ENCODE assay signal across 8 mouse cellular contexts in genomic region chr11:77489591-77490235, GRCm38 (mm10). TPM values are rescaled to one million over a fixed set of nuclear protein-coding genes. Genes with fewer than 3 reads are reported as not detected.
DNase-seq lines count a peak whose midpoint lies in the region; ATAC-seq lines count a peak whose summit lies in the region.

TSS of gene Ankrd13b (minus strand) at chr11:77489678.

- H3K9ac ChIP-seq in kidney, embryonic 16.5 days (replicated peaks; ENCODE audit: low read length): peak within 1 kb of the TSS; percentile 86
- H3K9ac ChIP-seq in liver, embryonic 12.5 days: peak within 1 kb of the TSS; percentile 80

- under 1% methylated on average over 42 of the region's 87 CpGs for WGBS in kidney, embryonic 16.5 days
- WGBS in liver, embryonic 12.5 days (ENCODE audit: insufficient replicate concordance): under 1% methylated on average over 55 of the region's 87 CpGs

- H3K36me3 ChIP-seq in kidney, embryonic 16.5 days (ENCODE audit: insufficient read depth, low read length): no peaks in the 10 kb centered on the region
- no peaks in the 10 kb centered on the region for H3K36me3 ChIP-seq in liver, embryonic 12.5 days

- H3K4me2 ChIP-seq in kidney, embryonic 16.5 days (replicated peaks; ENCODE audit: low read depth, low read length): peak within 1 kb of the TSS; percentile 97
- H3K4me2 ChIP-seq in liver, embryonic 12.5 days: peak within 1 kb of the TSS; percentile 99

- ATAC-seq in kidney, embryonic 16.5 days (ENCODE audit: low FRiP score, low TSS enrichment): peak; percentile 60
- ATAC-seq in liver, embryonic 12.5 days: no peak

- peak within 1 kb of the TSS; percentile 91 for H3K4me3 ChIP-seq in kidney, embryonic 16.5 days (ENCODE audit: low read length)
- peak within 1 kb of the TSS; percentile 76 for H3K4me3 ChIP-seq in liver, embryonic 12.5 days

- H3K4me1 ChIP-seq in kidney, embryonic 16.5 days (ENCODE audit: insufficient read depth, low read length): peaks cover 63% of the 10 kb centered on the region
- H3K4me1 ChIP-seq in liver, embryonic 12.5 days: peaks cover 60% of the 10 kb centered on the region

- peak within 1 kb of the TSS; percentile 21; the same call in 1 of the 2 replicates for H3K27ac ChIP-seq in kidney, embryonic 16.5 days (ENCODE audit: low read length)
- no peak within 1 kb of the TSS for H3K27ac ChIP-seq in liver, embryonic 12.5 days

- DNase-seq in 3T3-L1 (ENCODE audit: low read depth, low spot score) (peak; percentile 73), ZHBTc4 (ENCODE audit: low read depth, low spot score) (peak; percentile 78)
- peak; percentile 85 for DNase-seq in embryo, embryonic 9.5 days (ENCODE audit: extremely low spot score)
- peak; percentile 63 to 71 for DNase-seq in heart, adult 9 months (ENCODE audit: low spot score in 2 of 2)
- DNase-seq in neural tube, embryonic 10.5 days (ENCODE audit: extremely low spot score, low spot score): peak; percentile 83
- DNase-seq in thymus, postnatal 10 days (ENCODE audit: low spot score in 2 of 2): peak; percentile 47 to 55

- H3K9me3 ChIP-seq in kidney, embryonic 16.5 days (ENCODE audit: low read length): no peaks in the 10 kb centered on the region
- H3K9me3 ChIP-seq in liver, embryonic 12.5 days (replicated peaks): no peaks in the 10 kb centered on the region

- no peaks in the 10 kb centered on the region for H3K27me3 ChIP-seq in kidney, embryonic 16.5 days (ENCODE audit: insufficient read depth, low read length)
- peaks cover 29% of the 10 kb centered on the region for H3K27me3 ChIP-seq in liver, embryonic 12.5 days (replicated peaks)

RNA-seq across cellular contexts. Expression of gene Ankrd13b, which starts in this region (rescaled TPM):
- polyA plus RNA-seq in kidney, embryonic 16.5 days (2015; fragmentation: Nextera tagmentation; extraction: Ambion mirVana): 3.5 and 4.0 TPM in 2 replicates
- polyA plus RNA-seq in liver, embryonic 12.5 days (2016; fragmentation: Nextera tagmentation; extraction: Ambion mirVana): 2.1 and 2.5 TPM in 2 replicates
